In genomic region chr17:47611661-47611982, GRCm38 (mm10) we compare ENCODE assay signal across 8 mouse cellular contexts. TPM values are rescaled to one million over a fixed set of nuclear protein-coding genes. Genes with fewer than 3 reads are reported as not detected.
DNase-seq lines count a peak whose midpoint lies in the region; ATAC-seq and TF ChIP-seq lines count a peak whose summit lies in the region.

No protein-coding gene starts in this region.

- no peak for TF ChIP-seq CTCF in E14TG2a.4 (conservative IDR thresholded peaks at IDR 0.05; ENCODE audit: low read length)
- TF ChIP-seq CTCF in liver, postnatal 0 days (IDR thresholded peaks at IDR 0.05; ENCODE audit: low read depth) = no peak

- TF ChIP-seq EP300 in liver, postnatal 0 days (IDR thresholded peaks at IDR 0.05; ENCODE audit: low read depth) = no peak

- ATAC-seq in heart, embryonic 11.5 days (replicated peaks; ENCODE audit: insufficient number of reproducible peaks, low FRiP score, low TSS enrichment) = no peak
- ATAC-seq in forebrain, embryonic 16.5 days = no peak; the same call in 1 of the 2 replicates
- peak; percentile 5 for ATAC-seq in liver, postnatal 0 days

- H3K4me3 ChIP-seq in heart, embryonic 11.5 days (ENCODE audit: low read depth, low read length) = peak overlapping the region; percentile 92
- peak overlapping the region; percentile 98 for H3K4me3 ChIP-seq in E14TG2a.4 (replicated peaks; ENCODE audit: low read length)
- peak overlapping the region; percentile 94 for H3K4me3 ChIP-seq in forebrain, embryonic 16.5 days (replicated peaks; ENCODE audit: low read length)
- H3K4me3 ChIP-seq in liver, postnatal 0 days (ENCODE audit: low read depth, low read length) = peak overlapping the region; percentile 79

- H3K4me1 ChIP-seq in heart, embryonic 11.5 days (ENCODE audit: control insufficient read depth, insufficient read depth, low read length) = peaks cover 17% of the 10 kb centered on the region
- H3K4me1 ChIP-seq in E14TG2a.4 (replicated peaks; ENCODE audit: low read depth, low read length) = peaks cover 67% of the 10 kb centered on the region
- peaks cover 24% of the 10 kb centered on the region for H3K4me1 ChIP-seq in forebrain, embryonic 16.5 days (replicated peaks; ENCODE audit: control insufficient read depth, insufficient read depth, low read length)
- H3K4me1 ChIP-seq in liver, postnatal 0 days (ENCODE audit: insufficient read depth) = peaks cover 23% of the 10 kb centered on the region

- no peak for DNase-seq in heart, postnatal 10 days
- no peak for DNase-seq in liver, postnatal 0 days
- no peak for DNase-seq in spleen, postnatal 4 days (ENCODE audit: low spot score in 2 of 2)
- DNase-seq in layer of hippocampus, adult 9-10 months (ENCODE audit: low spot score) = no peak
- DNase-seq in adrenal gland, adult 2 months = no peak

- peak overlapping the region; percentile 95 for H3K4me2 ChIP-seq in heart, embryonic 11.5 days
- peak overlapping the region; percentile 94 for H3K4me2 ChIP-seq in forebrain, embryonic 16.5 days (ENCODE audit: low read length)
- peak overlapping the region; percentile 98 for H3K4me2 ChIP-seq in liver, postnatal 0 days (ENCODE audit: low read depth, low read length)

- WGBS in heart, embryonic 11.5 days (ENCODE audit: insufficient replicate concordance) = under 1% methylated on average over 13 of the region's 13 CpGs
- 0% methylated on average over 13 of the region's 13 CpGs for WGBS in forebrain, embryonic 16.5 days
- WGBS in liver, postnatal 0 days (ENCODE audit: insufficient replicate concordance) = under 1% methylated on average over 13 of the region's 13 CpGs

- no peaks in the 10 kb centered on the region for H3K9me3 ChIP-seq in heart, embryonic 11.5 days (replicated peaks; ENCODE audit: control insufficient read depth, low read length)
- H3K9me3 ChIP-seq in E14TG2a.4 (ENCODE audit: low read length) = no peaks in the 10 kb centered on the region
- H3K9me3 ChIP-seq in forebrain, embryonic 16.5 days (ENCODE audit: control insufficient read depth, low read length) = no peaks in the 10 kb centered on the region
- no peaks in the 10 kb centered on the region for H3K9me3 ChIP-seq in liver, postnatal 0 days (ENCODE audit: low read length)

- H3K36me3 ChIP-seq in heart, embryonic 11.5 days (ENCODE audit: control insufficient read depth, insufficient read depth, low read length) = peaks cover 12% of the 10 kb centered on the region
- H3K36me3 ChIP-seq in E14TG2a.4 (ENCODE audit: insufficient read depth, low read length) = peaks cover 77% of the 10 kb centered on the region
- H3K36me3 ChIP-seq in forebrain, embryonic 16.5 days (ENCODE audit: control insufficient read depth, insufficient read depth) = peaks cover 5% of the 10 kb centered on the region; the same call in 1 of the 2 replicates
- peaks cover 32% of the 10 kb centered on the region for H3K36me3 ChIP-seq in liver, postnatal 0 days (replicated peaks; ENCODE audit: insufficient read depth, low read length)

- H3K27ac ChIP-seq in heart, embryonic 11.5 days (ENCODE audit: low read depth, low read length) = peak overlapping the region; percentile 87; the same call in 1 of the 2 replicates
- H3K27ac ChIP-seq in forebrain, embryonic 16.5 days (ENCODE audit: low read length) = peak overlapping the region; percentile 37; the same call in 1 of the 2 replicates
- peak overlapping the region; percentile 88 for H3K27ac ChIP-seq in liver, postnatal 0 days (ENCODE audit: low read depth)

- intact Hi-C loops in heart, postnatal 10 days (cut with DNase I) = loop anchor here (5.0 kb wide), 2 partner anchors 66 to 239 kb away; no protein-coding TSS in a partner anchor

- H3K9ac ChIP-seq in heart, embryonic 11.5 days (ENCODE audit: low read depth, low read length) = peak overlapping the region; percentile 92
- peak overlapping the region; percentile 75 for H3K9ac ChIP-seq in forebrain, embryonic 16.5 days (replicated peaks; ENCODE audit: low read depth, low read length)
- H3K9ac ChIP-seq in liver, postnatal 0 days (replicated peaks) = peak overlapping the region; percentile 77

- H3K27me3 ChIP-seq in heart, embryonic 11.5 days (ENCODE audit: control insufficient read depth, insufficient read depth, low read length) = no peaks in the 10 kb centered on the region
- H3K27me3 ChIP-seq in E14TG2a.4 (ENCODE audit: insufficient read depth, low read length) = no peaks in the 10 kb centered on the region
- H3K27me3 ChIP-seq in forebrain, embryonic 16.5 days (replicated peaks; ENCODE audit: control insufficient read depth, insufficient read depth, low read length) = no peaks in the 10 kb centered on the region
- H3K27me3 ChIP-seq in liver, postnatal 0 days (ENCODE audit: insufficient read depth, low read length) = no peaks in the 10 kb centered on the region

RNA-seq across cellular contexts. Expression of gene Gm20517, which starts 0.2 kb away (rescaled TPM):
- polyA plus RNA-seq in heart, embryonic 11.5 days (2014; fragmentation: Nextera tagmentation; extraction: Ambion mirVana) = 1.6 and 1.8 TPM in 2 replicates
- total RNA-seq in heart, postnatal 10 days (2021) = 1 to 10 TPM; 3.0 to 3.5 TPM
- polyA plus RNA-seq in forebrain, embryonic 16.5 days (2015; fragmentation: Nextera tagmentation; extraction: Ambion mirVana) = 2.3 and 2.9 TPM in 2 replicates
- polyA plus RNA-seq in liver, postnatal 0 days (2015; fragmentation: Nextera tagmentation; extraction: Ambion mirVana) = 0.79 and 0.82 TPM in 2 replicates
- 1 to 10 TPM; 2.1 to 2.8 TPM for total RNA-seq in adrenal gland, adult 2 months (2021)
- polyA plus RNA-seq in adrenal gland, adult 2 months (2012; rRNA removed) = 1.8 and 3.1 TPM in 2 replicates

RNA-seq across cellular contexts. Expression of gene Med20, which starts 0.2 kb away (rescaled TPM):
- 30.3 and 36.4 TPM in 2 replicates for polyA plus RNA-seq in heart, embryonic 11.5 days (2014; fragmentation: Nextera tagmentation; extraction: Ambion mirVana)
- 10 to 100 TPM; 21.9 to 23.0 TPM for total RNA-seq in heart, postnatal 10 days (2021)
- 51.6 and 51.8 TPM in 2 replicates for polyA plus RNA-seq in forebrain, embryonic 16.5 days (2015; fragmentation: Nextera tagmentation; extraction: Ambion mirVana)
- polyA plus RNA-seq in liver, postnatal 0 days (2015; fragmentation: Nextera tagmentation; extraction: Ambion mirVana) = 13.5 and 14.4 TPM in 2 replicates
- 10 to 100 TPM; 32.9 to 40.6 TPM for total RNA-seq in adrenal gland, adult 2 months (2021)
- 15.2 and 17.4 TPM in 2 replicates for polyA plus RNA-seq in adrenal gland, adult 2 months (2012; rRNA removed)

RNA-seq across cellular contexts. Expression of gene Bysl, which starts 0.3 kb away (rescaled TPM):
- polyA plus RNA-seq in heart, embryonic 11.5 days (2014; fragmentation: Nextera tagmentation; extraction: Ambion mirVana) = 26.8 TPM in 2 replicates
- total RNA-seq in heart, postnatal 10 days (2021) = 10 to 100 TPM; 17.2 to 19.0 TPM
- 32.9 and 36.1 TPM in 2 replicates for polyA plus RNA-seq in forebrain, embryonic 16.5 days (2015; fragmentation: Nextera tagmentation; extraction: Ambion mirVana)
- polyA plus RNA-seq in liver, postnatal 0 days (2015; fragmentation: Nextera tagmentation; extraction: Ambion mirVana) = 8.9 and 10.6 TPM in 2 replicates
- total RNA-seq in adrenal gland, adult 2 months (2021) = 10 to 100 TPM; 17.6 to 22.5 TPM
- 9.4 and 11.7 TPM in 2 replicates for polyA plus RNA-seq in adrenal gland, adult 2 months (2012; rRNA removed)

RNA-seq across cellular contexts. Expression of gene Usp49, which starts 18.9 kb away (rescaled TPM):
- 2.7 and 3.7 TPM in 2 replicates for polyA plus RNA-seq in heart, embryonic 11.5 days (2014; fragmentation: Nextera tagmentation; extraction: Ambion mirVana)
- total RNA-seq in heart, postnatal 10 days (2021) = 1 to 10 TPM; 5.4 to 5.5 TPM
- polyA plus RNA-seq in forebrain, embryonic 16.5 days (2015; fragmentation: Nextera tagmentation; extraction: Ambion mirVana) = 8.6 and 9.1 TPM in 2 replicates
- 1.2 and 1.6 TPM in 2 replicates for polyA plus RNA-seq in liver, postnatal 0 days (2015; fragmentation: Nextera tagmentation; extraction: Ambion mirVana)
- 1 to 10 TPM; 4.6 to 4.8 TPM for total RNA-seq in adrenal gland, adult 2 months (2021)
- polyA plus RNA-seq in adrenal gland, adult 2 months (2012; rRNA removed) = 5.4 and 6.6 TPM in 2 replicates

Comparison
In these comparisons a context has a peak if more than half of its experiments do, and no peak if none do; other contexts are left out.
1. H3K27ac ChIP-seq: peak in every context shown above with its lines; median percentile 88 in liver, postnatal 0 days; 87 in heart, embryonic 11.5 days; 37 in forebrain, embryonic 16.5 days.